Mouse (Mus musculus) lung, postnatal 0 days (tissue): Measurements from ENCODE around the gene Cmtm7.

Experiments
- CTCF ChIP-seq: IDR thresholded peaks from 2 replicates; pipeline ENCODE4 v1.5.1; 2016; ENCODE audit warnings: antibody characterized with exemption, mild to moderate bottlenecking
- EP300 ChIP-seq: IDR thresholded peaks from 2 replicates; pipeline ENCODE4 v1.6.1; 2016; ENCODE audit warnings: antibody characterized with exemption, mild to moderate bottlenecking, control low read depth

DNA sequence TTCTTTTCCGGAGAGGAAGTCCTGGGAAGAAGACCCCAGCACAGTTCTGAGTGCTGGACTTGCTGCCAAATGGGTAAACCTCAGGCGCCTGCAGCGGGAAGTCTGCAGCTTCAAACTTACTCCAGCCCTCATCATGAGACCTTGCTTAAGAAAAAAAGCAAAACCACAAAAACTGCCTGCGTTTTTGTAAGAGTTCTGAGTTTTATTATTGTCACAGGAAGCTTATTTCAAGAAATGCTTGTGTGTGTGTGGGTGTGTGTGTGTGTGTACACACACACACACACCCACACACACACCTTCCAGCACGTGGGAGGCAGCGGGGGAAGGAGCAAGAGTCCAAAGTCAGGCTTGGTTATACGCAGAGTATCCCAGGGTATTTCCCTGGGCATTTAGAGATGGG, 23.4 kb downstream of the Cmtm7 start:
- no peak for TF ChIP-seq CTCF
- no peak for TF ChIP-seq EP300
